Mouse (Mus musculus): Measurements from ENCODE around the gene Adam10. TPM values are rescaled to one million over a fixed set of nuclear protein-coding genes. Genes with fewer than 3 reads are reported as not detected.
A peak's percentile ranks its signal among the peaks of the same experiment; 100 is the strongest.

The Adam10 gene
- polyA plus RNA-seq, 1 experiment from 2014 or later, result 61.4 TPM

- H3K9me3 ChIP-seq (ENCODE audit: control insufficient read depth, low read length), result no peaks in the 10 kb centered on the region
- ATAC-seq (replicated peaks; ENCODE audit: low FRiP score) (no peak), DNase-seq (ENCODE audit: low spot score) (no peak)
- no peaks in the 10 kb centered on the region for H3K27me3 ChIP-seq (ENCODE audit: control insufficient read depth, insufficient read depth, low read length)
- no peak overlapping the region for H3K4me3 ChIP-seq (ENCODE audit: low read depth, low read length)
- H3K4me1 ChIP-seq (replicated peaks; ENCODE audit: control insufficient read depth, insufficient read depth, low read length), result no peaks in the 10 kb centered on the region
- H3K4me2 ChIP-seq (ENCODE audit: low read depth, low read length, severe bottlenecking), result no peak overlapping the region
- 94% methylated on average over 1 of the region's 1 CpGs for WGBS
- no peaks in the 10 kb centered on the region for H3K36me3 ChIP-seq (ENCODE audit: control insufficient read depth, insufficient read depth, low read length)
- H3K27ac ChIP-seq (ENCODE audit: low read depth, low read length), result no peak overlapping the region
- H3K9ac ChIP-seq (ENCODE audit: low read length), result no peak overlapping the region
Measured at GRCm38 (mm10) chr9:70706444-70706843, 27.6 kb downstream of the Adam10 start.

- ATAC-seq (replicated peaks; ENCODE audit: low FRiP score), result no peak
- Histone ChIP-seq H3K4me3 (ENCODE audit: low read depth, low read length) (no peak overlapping the region), H3K27me3 (ENCODE audit: control insufficient read depth, insufficient read depth, low read length) (no peaks in the 10 kb centered on the region), H3K4me2 (ENCODE audit: low read depth, low read length, severe bottlenecking) (no peak overlapping the region), H3K36me3 (ENCODE audit: control insufficient read depth, insufficient read depth, low read length) (no peaks in the 10 kb centered on the region), H3K27ac (ENCODE audit: low read depth, low read length) (no peak overlapping the region), H3K9ac (ENCODE audit: low read length) (no peak overlapping the region), H3K4me1 (replicated peaks; ENCODE audit: control insufficient read depth, insufficient read depth, low read length) (no peaks in the 10 kb centered on the region), H3K9me3 (ENCODE audit: control insufficient read depth, low read length) (no peaks in the 10 kb centered on the region)
- no peak for DNase-seq (ENCODE audit: low spot score)
- WGBS, result 7% methylated on average over 2 of the region's 2 CpGs
Measured at GRCm38 (mm10) chr9:70729544-70729943, 50.7 kb downstream of the Adam10 start.

- Histone ChIP-seq H3K36me3 (ENCODE audit: control insufficient read depth, insufficient read depth, low read length) (no peaks in the 10 kb centered on the region), H3K27me3 (ENCODE audit: control insufficient read depth, insufficient read depth, low read length) (no peaks in the 10 kb centered on the region), H3K4me3 (ENCODE audit: low read depth, low read length) (no peak overlapping the region), H3K4me1 (replicated peaks; ENCODE audit: control insufficient read depth, insufficient read depth, low read length) (no peaks in the 10 kb centered on the region), H3K9me3 (ENCODE audit: control insufficient read depth, low read length) (no peaks in the 10 kb centered on the region), H3K9ac (ENCODE audit: low read length) (no peak overlapping the region), H3K4me2 (ENCODE audit: low read depth, low read length, severe bottlenecking) (no peak overlapping the region), H3K27ac (ENCODE audit: low read depth, low read length) (no peak overlapping the region)
- ATAC-seq (replicated peaks; ENCODE audit: low FRiP score), result no peak
- DNase-seq (ENCODE audit: low spot score), result no peak
Measured at GRCm38 (mm10) chr9:70731079-70731478, 52.3 kb downstream of the Adam10 start.

- no peaks in the 10 kb centered on the region for H3K27me3 ChIP-seq (ENCODE audit: control insufficient read depth, insufficient read depth, low read length)
- H3K4me3 ChIP-seq (ENCODE audit: low read depth, low read length), result no peak overlapping the region
- no peak overlapping the region for H3K9ac ChIP-seq (ENCODE audit: low read length)
- DNase-seq (ENCODE audit: low spot score) (peak; percentile 49), ATAC-seq (replicated peaks; ENCODE audit: low FRiP score) (no peak)
- no peak overlapping the region for H3K27ac ChIP-seq (ENCODE audit: low read depth, low read length)
- H3K36me3 ChIP-seq (ENCODE audit: control insufficient read depth, insufficient read depth, low read length), result no peaks in the 10 kb centered on the region
- no peak overlapping the region for H3K4me2 ChIP-seq (ENCODE audit: low read depth, low read length, severe bottlenecking)
- WGBS, result 93% methylated on average over 2 of the region's 2 CpGs
- no peaks in the 10 kb centered on the region for H3K9me3 ChIP-seq (ENCODE audit: control insufficient read depth, low read length)
- no peaks in the 10 kb centered on the region for H3K4me1 ChIP-seq (replicated peaks; ENCODE audit: control insufficient read depth, insufficient read depth, low read length)
Measured at GRCm38 (mm10) chr9:70733208-70733607, 54.4 kb downstream of the Adam10 start.

- ATAC-seq (replicated peaks; ENCODE audit: low FRiP score), result no peak
- no peak overlapping the region for H3K4me3 ChIP-seq (ENCODE audit: low read depth, low read length)
Measured at GRCm38 (mm10) chr9:70739998-70740397, 61.2 kb downstream of the Adam10 start.

GRCm38 (mm10) chr9:70751504-70752222, 72.9 kb downstream of the Adam10 start:
- Histone ChIP-seq H3K27me3 (ENCODE audit: control insufficient read depth, insufficient read depth, low read length) (no peaks in the 10 kb centered on the region), H3K9ac (ENCODE audit: low read length) (no peak overlapping the region), H3K36me3 (ENCODE audit: control insufficient read depth, insufficient read depth, low read length) (no peaks in the 10 kb centered on the region), H3K27ac (ENCODE audit: low read depth, low read length) (no peak overlapping the region), H3K9me3 (ENCODE audit: control insufficient read depth, low read length) (no peaks in the 10 kb centered on the region), H3K4me3 (ENCODE audit: low read depth, low read length) (no peak overlapping the region), H3K4me1 (replicated peaks; ENCODE audit: control insufficient read depth, insufficient read depth, low read length) (no peaks in the 10 kb centered on the region), H3K4me2 (ENCODE audit: low read depth, low read length, severe bottlenecking) (no peak overlapping the region)
- DNase-seq (ENCODE audit: low spot score) (no peak), ATAC-seq (replicated peaks; ENCODE audit: low FRiP score) (no peak)
- WGBS, result 93% methylated on average over 3 of the region's 3 CpGs

More at GRCm38 (mm10) chr9:70739998-70740397, 61.2 kb downstream of the Adam10 start:
- H3K27me3 ChIP-seq (ENCODE audit: control insufficient read depth, insufficient read depth, low read length), result no peaks in the 10 kb centered on the region
- no peak for DNase-seq (ENCODE audit: low spot score)
- H3K27ac ChIP-seq (ENCODE audit: low read depth, low read length), result no peak overlapping the region
- WGBS, result 91% methylated on average over 5 of the region's 5 CpGs
- no peak overlapping the region for H3K9ac ChIP-seq (ENCODE audit: low read length)
- no peak overlapping the region for H3K4me2 ChIP-seq (ENCODE audit: low read depth, low read length, severe bottlenecking)
- H3K9me3 ChIP-seq (ENCODE audit: control insufficient read depth, low read length), result no peaks in the 10 kb centered on the region
- H3K36me3 ChIP-seq (ENCODE audit: control insufficient read depth, insufficient read depth, low read length), result no peaks in the 10 kb centered on the region
- no peaks in the 10 kb centered on the region for H3K4me1 ChIP-seq (replicated peaks; ENCODE audit: control insufficient read depth, insufficient read depth, low read length)

- WGBS, result 93% methylated on average over 5 of the region's 5 CpGs
- ATAC-seq (replicated peaks; ENCODE audit: low FRiP score), result no peak
- peaks cover under 1% of the 10 kb centered on the region; the same call in 1 of the 2 replicates for H3K36me3 ChIP-seq (ENCODE audit: control insufficient read depth, insufficient read depth, low read length)
Measured at GRCm38 (mm10) chr9:70760974-70761373, 82.2 kb downstream of the Adam10 start.

GRCm38 (mm10) chr9:70775517-70775916, 96.7 kb downstream of the Adam10 start:
- DNase-seq (ENCODE audit: low spot score) (no peak), ATAC-seq (replicated peaks; ENCODE audit: low FRiP score) (no peak)
- H3K4me3 ChIP-seq (ENCODE audit: low read depth, low read length), result no peak overlapping the region

More at GRCm38 (mm10) chr9:70760974-70761373, 82.2 kb downstream of the Adam10 start:
- H3K9me3 ChIP-seq (ENCODE audit: control insufficient read depth, low read length), result no peaks in the 10 kb centered on the region
- no peak for DNase-seq (ENCODE audit: low spot score)
- no peak overlapping the region for H3K9ac ChIP-seq (ENCODE audit: low read length)
- no peak overlapping the region for H3K4me2 ChIP-seq (ENCODE audit: low read depth, low read length, severe bottlenecking)
- no peak overlapping the region for H3K27ac ChIP-seq (ENCODE audit: low read depth, low read length)
- H3K4me1 ChIP-seq (replicated peaks; ENCODE audit: control insufficient read depth, insufficient read depth, low read length), result no peaks in the 10 kb centered on the region
- no peaks in the 10 kb centered on the region for H3K27me3 ChIP-seq (ENCODE audit: control insufficient read depth, insufficient read depth, low read length)
- no peak overlapping the region for H3K4me3 ChIP-seq (ENCODE audit: low read depth, low read length)

GRCm38 (mm10) chr9:70782191-70782590, 103.4 kb downstream of the Adam10 start:
- Histone ChIP-seq H3K27me3 (ENCODE audit: control insufficient read depth, insufficient read depth, low read length) (no peaks in the 10 kb centered on the region), H3K4me3 (ENCODE audit: low read depth, low read length) (no peak overlapping the region), H3K27ac (ENCODE audit: low read depth, low read length) (no peak overlapping the region), H3K9ac (ENCODE audit: low read length) (no peak overlapping the region), H3K9me3 (ENCODE audit: control insufficient read depth, low read length) (no peaks in the 10 kb centered on the region), H3K4me1 (replicated peaks; ENCODE audit: control insufficient read depth, insufficient read depth, low read length) (no peaks in the 10 kb centered on the region), H3K4me2 (ENCODE audit: low read depth, low read length, severe bottlenecking) (no peak overlapping the region), H3K36me3 (ENCODE audit: control insufficient read depth, insufficient read depth, low read length) (no peaks in the 10 kb centered on the region)
- no peak for DNase-seq (ENCODE audit: low spot score)
- no peak for ATAC-seq (replicated peaks; ENCODE audit: low FRiP score)
- 80% methylated on average over 3 of the region's 3 CpGs for WGBS

More at GRCm38 (mm10) chr9:70775517-70775916, 96.7 kb downstream of the Adam10 start:
- no peak overlapping the region for H3K9ac ChIP-seq (ENCODE audit: low read length)
- no peaks in the 10 kb centered on the region for H3K9me3 ChIP-seq (ENCODE audit: control insufficient read depth, low read length)
- H3K4me1 ChIP-seq (replicated peaks; ENCODE audit: control insufficient read depth, insufficient read depth, low read length), result no peaks in the 10 kb centered on the region
- H3K27ac ChIP-seq (ENCODE audit: low read depth, low read length), result no peak overlapping the region
- H3K36me3 ChIP-seq (ENCODE audit: control insufficient read depth, insufficient read depth, low read length), result no peaks in the 10 kb centered on the region
- H3K4me2 ChIP-seq (ENCODE audit: low read depth, low read length, severe bottlenecking), result no peak overlapping the region
- 91% methylated on average over 2 of the region's 2 CpGs for WGBS
- H3K27me3 ChIP-seq (ENCODE audit: control insufficient read depth, insufficient read depth, low read length), result no peaks in the 10 kb centered on the region

All from forebrain, embryonic 11.5 days (tissue).